Mouse (Mus musculus) left cerebral cortex, postnatal 4 days (tissue): ENCODE measurements around the gene Methig1. TPM values are rescaled to one million over a fixed set of nuclear protein-coding genes. Genes with fewer than 3 reads are reported as not detected.

Experiments
- DNase-seq: peaks from one replicate; pipeline ENCODE4 v3.0.0-alpha.2; 2022
- intact Hi-C: fragments of 180-260 bp; cut with DNase I; formaldehyde crosslinking; loops from one replicate; pipeline ENCODE4 v1.15.1; 2025
- total RNA-seq, 2 experiments: library from RNA; stranded (reverse); gene quantifications; 2 replicates each; pipeline ENCODE4 v1.2.3; 2021

Methig1 gene
- total RNA-seq, 2 experiments from 2014 or later, result not detected

- DNase-seq, result peak; percentile 26
- intact Hi-C loops, result no loop called here
These were observed 69.5 kb downstream of the Methig1 start for GRCm38 (mm10) chr15:100422476-100422875.

- intact Hi-C loops, result no loop called here
- peak; percentile 98 for DNase-seq
These were observed 70.2 kb downstream of the Methig1 start for GRCm38 (mm10) chr15:100422899-100423860.

GRCm38 (mm10) chr15:100423916-100424315 is 71.0 kb downstream of the Methig1 start:
- intact Hi-C loops, result no loop called here

GRCm38 (mm10) chr15:100424396-100425122 is 71.6 kb downstream of the Methig1 start, which contains the start of gene Slc11a2:
TSS of gene Slc11a2 (minus strand) at chr15:100425072.
- intact Hi-C loops, result no loop called here
- no peak for DNase-seq

More at GRCm38 (mm10) chr15:100423916-100424315, 71.0 kb downstream of the Methig1 start:
- no peak for DNase-seq

GRCm38 (mm10) chr15:100428296-100428905 is 75.5 kb downstream of the Methig1 start:
- DNase-seq, result no peak
- intact Hi-C loops, result no loop called here

- intact Hi-C loops, result no loop called here
- DNase-seq, result peak; percentile 87
These were observed 77.1 kb downstream of the Methig1 start for GRCm38 (mm10) chr15:100429959-100430565.

- intact Hi-C loops, result no loop called here
- DNase-seq, result no peak
These were observed 80.3 kb downstream of the Methig1 start for GRCm38 (mm10) chr15:100433234-100433633.

Other genes starting within 250 kb of the Methig1 start
- gene Atf1, start 125.3 kb upstream of the Methig1 start, total RNA-seq, result 10 to 100 TPM; 17.1 to 23.4 TPM
- gene Tmprss12, start 72.3 kb upstream of the Methig1 start, total RNA-seq, result not detected
- gene Mettl7a1, start 49.0 kb upstream of the Methig1 start, total RNA-seq, result 1 to 10 TPM; 6.0 to 6.5 TPM
- gene Mettl7a3, start 18.2 kb upstream of the Methig1 start, total RNA-seq, result under 1 TPM in 1 of 2 experiments, not detected in 1; 0.34 TPM
- under 1 TPM; 0.24 to 0.38 TPM for gene Mettl7a2, start 51 bp downstream of the Methig1 start, total RNA-seq
- not detected for gene Higd1c, start 11.4 kb downstream of the Methig1 start, total RNA-seq
- gene Gm5475, start 69.0 kb downstream of the Methig1 start, total RNA-seq, result not detected
- gene Slc11a2, start 71.9 kb downstream of the Methig1 start, total RNA-seq, result 10 to 100 TPM; 55.9 to 61.2 TPM
- gene Letmd1, start 115.9 kb downstream of the Methig1 start, total RNA-seq, result 10 to 100 TPM; 65.8 to 70.5 TPM
- gene Csrnp2, start 142.3 kb downstream of the Methig1 start, total RNA-seq, result 10 to 100 TPM; 53.1 to 54.0 TPM
- 10 to 100 TPM; 33.0 to 36.5 TPM for gene Tfcp2, start 198.9 kb downstream of the Methig1 start, total RNA-seq
- gene Pou6f1, start 246.8 kb downstream of the Methig1 start, total RNA-seq, result 100 to 1,000 TPM; 123 to 125 TPM